Mouse (Mus musculus) intestine, postnatal 0 days (tissue): ENCODE results near the gene Khsrp. TPM values are rescaled to one million over a fixed set of nuclear protein-coding genes. Genes with fewer than 3 reads are reported as not detected.

Source experiments
- ATAC-seq: fragments of 200-750 bp; cut with Nextera tagmentation; 2 replicates; pipeline ENCODE4 v1.8.0; 2017; ENCODE audit warnings: mild to moderate bottlenecking, moderate TSS enrichment, moderate library complexity
- H3K27ac ChIP-seq: fragments of 300-500 bp; sonication (generic); 2 replicates; pipeline ENCODE4 v1.5.1; 2014; ENCODE audit warnings: mild to moderate bottlenecking, low read depth, low read length, moderate library complexity
- H3K27me3 ChIP-seq: fragments of 300-500 bp; sonication (generic); replicated peaks from 2 replicates; pipeline ENCODE4 v1.6.1; 2014; ENCODE audit warnings: low read length, mixed read lengths; ENCODE audit not compliant: control insufficient read depth, insufficient read depth
- H3K36me3 ChIP-seq: fragments of 300-500 bp; sonication (generic); 2 replicates; pipeline ENCODE4 v1.6.1; 2014; ENCODE audit warnings: mild to moderate bottlenecking, moderate library complexity; ENCODE audit not compliant: control insufficient read depth, insufficient read depth
- H3K4me1 ChIP-seq: fragments of 300-500 bp; sonication (generic); replicated peaks from 2 replicates; pipeline ENCODE4 v1.6.1; 2014; ENCODE audit warnings: antibody characterized with exemption, low read length, mixed read lengths; ENCODE audit not compliant: control insufficient read depth, insufficient read depth
- H3K4me2 ChIP-seq: fragments of 300-500 bp; sonication (generic); replicated peaks from 2 replicates; pipeline ENCODE4 v1.6.1; 2014; ENCODE audit warnings: low read depth, mild to moderate bottlenecking, moderate library complexity
- H3K4me3 ChIP-seq: fragments of 300-500 bp; sonication (generic); 2 replicates; pipeline ENCODE4 v1.5.1; 2014; ENCODE audit warnings: low read depth, low read length
- H3K9ac ChIP-seq: fragments of 300-500 bp; sonication (generic); 2 replicates; pipeline ENCODE4 v1.6.1; 2014; ENCODE audit warnings: mild to moderate bottlenecking, low read depth, low read length
- H3K9me3 ChIP-seq: fragments of 300-500 bp; sonication (generic); 2 replicates; pipeline ENCODE4 v1.6.1; 2016; ENCODE audit warnings: mixed run types; ENCODE audit not compliant: control insufficient read depth
- CTCF ChIP-seq: sonication (generic); IDR thresholded peaks from 2 replicates; pipeline ENCODE4 v1.5.1; 2016; ENCODE audit warnings: low read depth, mild to moderate bottlenecking, control low read depth, antibody characterized with exemption, moderate library complexity
- WGBS: fragments of 180-500 bp; shearing (Covaris S2); extraction: QIAGEN DNeasy Blood & Tissue Kit; methylation state at CpG from one replicate; pipeline ENCODE4 v1.1.7; 2014; 5-methylcytosine and 5-hydroxymethylcytosine counted together
- polyA plus RNA-seq: library from polyadenylated mRNA; unstranded; fragments of >200 nt; fragmentation: Nextera tagmentation; extraction: Ambion mirVana; gene quantifications from 2 replicates; pipeline ENCODE4 v1.2.1, GENCODE M21; 2015

The Khsrp gene
- 18.8 and 19.9 TPM in 2 replicates for polyA plus RNA-seq

GRCm38 (mm10) chr17:57030931-57031660, at the start of gene Khsrp:
TSS of gene Khsrp (minus strand) at chr17:57031522.
- peak; percentile 0; the same call in 1 of the 2 replicates for ATAC-seq

GRCm38 (mm10) chr17:57079919-57080318, 48.6 kb upstream of the Khsrp start:
- Histone ChIP-seq H3K27ac (no peak overlapping the region), H3K27me3 (no peaks in the 10 kb centered on the region), H3K9me3 (no peaks in the 10 kb centered on the region), H3K36me3 (no peaks in the 10 kb centered on the region), H3K4me3 (no peak overlapping the region), H3K4me2 (no peak overlapping the region), H3K9ac (no peak overlapping the region), H3K4me1 (no peaks in the 10 kb centered on the region)
- ATAC-seq = no peak
- TF ChIP-seq CTCF = no peak
- 41% methylated on average over 3 of the region's 3 CpGs for WGBS

More at GRCm38 (mm10) chr17:57030931-57031660, at the start of gene Khsrp:
- H3K27ac ChIP-seq = peak within 1 kb of the TSS; percentile 96
- H3K27me3 ChIP-seq = no peaks in the 10 kb centered on the region
- no peaks in the 10 kb centered on the region for H3K9me3 ChIP-seq
- peak within 1 kb of the TSS; percentile 93 for H3K4me3 ChIP-seq
- H3K36me3 ChIP-seq = peaks cover 26% of the 10 kb centered on the region
- peak within 1 kb of the TSS; percentile 100 for H3K9ac ChIP-seq
- peaks cover 3% of the 10 kb centered on the region; the same call in 1 of the 2 replicates for H3K4me1 ChIP-seq
- no peak for TF ChIP-seq CTCF
- WGBS = 1% methylated on average over 67 of the region's 99 CpGs
- peak within 1 kb of the TSS; percentile 92 for H3K4me2 ChIP-seq

- Histone ChIP-seq H3K27ac (no peak within 1 kb of the TSS), H3K4me2 (0 out of 2 replicates have a peak within 1 kb of the TSS, but pooled peaks have one; percentile 6), H3K4me3 (no peak within 1 kb of the TSS), H3K27me3 (no peaks in the 10 kb centered on the region), H3K36me3 (no peaks in the 10 kb centered on the region), H3K9ac (no peak within 1 kb of the TSS; the same call in 1 of the 2 replicates), H3K4me1 (no peaks in the 10 kb centered on the region), H3K9me3 (no peaks in the 10 kb centered on the region)
- no peak for ATAC-seq
- TF ChIP-seq CTCF = no peak
- WGBS = 41% methylated on average over 6 of the region's 6 CpGs
These were observed 47.0 kb upstream of the Khsrp start, which contains the start of gene Dennd1c for GRCm38 (mm10) chr17:57078336-57078735. TSS of gene Dennd1c (minus strand) at chr17:57078514.

GRCm38 (mm10) chr17:57076916-57077315, 45.6 kb upstream of the Khsrp start:
- H3K4me3 ChIP-seq = no peak overlapping the region
- H3K4me2 ChIP-seq = no peak overlapping the region
- no peaks in the 10 kb centered on the region for H3K9me3 ChIP-seq
- H3K36me3 ChIP-seq = no peaks in the 10 kb centered on the region
- ATAC-seq = no peak
- H3K27me3 ChIP-seq = no peaks in the 10 kb centered on the region
- no peaks in the 10 kb centered on the region for H3K4me1 ChIP-seq
- no peak for TF ChIP-seq CTCF
- no peak overlapping the region for H3K27ac ChIP-seq
- H3K9ac ChIP-seq = no peak overlapping the region
- 31% methylated on average over 3 of the region's 3 CpGs for WGBS

- TF ChIP-seq CTCF = no peak
- H3K27me3 ChIP-seq = no peaks in the 10 kb centered on the region
- H3K4me2 ChIP-seq = peak overlapping the region; percentile 22; the same call in 1 of the 2 replicates
- H3K27ac ChIP-seq = no peak overlapping the region
- no peak overlapping the region for H3K9ac ChIP-seq
- no peak overlapping the region for H3K4me3 ChIP-seq
- peaks cover 12% of the 10 kb centered on the region; the same call in 1 of the 2 replicates for H3K36me3 ChIP-seq
- WGBS = 7% methylated on average over 11 of the region's 11 CpGs
- H3K4me1 ChIP-seq = no peaks in the 10 kb centered on the region
- H3K9me3 ChIP-seq = no peaks in the 10 kb centered on the region
- peak; percentile 70 for ATAC-seq
These were observed 39.4 kb upstream of the Khsrp start for GRCm38 (mm10) chr17:57070699-57071098.

- no peak for TF ChIP-seq CTCF
- H3K36me3 ChIP-seq = peaks cover 12% of the 10 kb centered on the region; the same call in 1 of the 2 replicates
- H3K9ac ChIP-seq = no peak overlapping the region
- H3K27me3 ChIP-seq = no peaks in the 10 kb centered on the region
- no peak overlapping the region for H3K4me3 ChIP-seq
- 7% methylated on average over 9 of the region's 9 CpGs for WGBS
- no peaks in the 10 kb centered on the region for H3K9me3 ChIP-seq
- ATAC-seq = no peak
- H3K27ac ChIP-seq = no peak overlapping the region
- peak overlapping the region; percentile 22; the same call in 1 of the 2 replicates for H3K4me2 ChIP-seq
- no peaks in the 10 kb centered on the region for H3K4me1 ChIP-seq
These were observed 39.0 kb upstream of the Khsrp start for GRCm38 (mm10) chr17:57070272-57070671.
